Mouse (Mus musculus) hindbrain, embryonic 10.5 days (tissue): Measurements from ENCODE around the gene Muc4. TPM values are rescaled to one million over a fixed set of nuclear protein-coding genes. Genes with fewer than 3 reads are reported as not detected.

ENCODE experiments used
- DNase-seq: peaks from one replicate; pipeline ENCODE4 v3.0.0-alpha.2; 2017; ENCODE audit warnings: low spot score
- H3K27ac ChIP-seq: fragments of 300-500 bp; sonication (generic); 2 replicates; pipeline ENCODE4 v1.5.1; 2016; ENCODE audit warnings: mild to moderate bottlenecking, moderate library complexity
- H3K27me3 ChIP-seq: fragments of 300-500 bp; sonication (generic); 2 replicates; pipeline ENCODE4 v1.6.1; 2016; ENCODE audit warnings: mild to moderate bottlenecking; ENCODE audit not compliant: poor library complexity, insufficient read depth, severe bottlenecking
- H3K36me3 ChIP-seq: fragments of 300-500 bp; sonication (generic); 2 replicates; pipeline ENCODE4 v1.6.1; 2016; ENCODE audit warnings: mild to moderate bottlenecking, moderate library complexity
- H3K4me1 ChIP-seq: fragments of 300-500 bp; sonication (generic); replicated peaks from 2 replicates; pipeline ENCODE4 v1.6.1; 2016; ENCODE audit warnings: mild to moderate bottlenecking
- H3K4me3 ChIP-seq: fragments of 300-500 bp; sonication (generic); 2 replicates; pipeline ENCODE4 v1.5.1; 2016; ENCODE audit warnings: mild to moderate bottlenecking, moderate library complexity
- H3K9me3 ChIP-seq: fragments of 300-500 bp; sonication (generic); 2 replicates; pipeline ENCODE4 v1.6.1; 2016; ENCODE audit warnings: mild to moderate bottlenecking, moderate library complexity
- WGBS: fragments of 180-500 bp; shearing (Covaris S2); methylation state at CpG from one replicate; pipeline ENCODE4 v1.1.7; 2016; 5-methylcytosine and 5-hydroxymethylcytosine counted together
- polyA plus RNA-seq: library from polyadenylated mRNA; unstranded; fragments of >200 nt; fragmentation: Nextera tagmentation; extraction: Ambion mirVana; gene quantifications from 2 replicates; pipeline ENCODE4 v1.2.1, GENCODE M21; 2016

Muc4 gene
- polyA plus RNA-seq, 1 experiment from 2014 or later = 0.63 TPM

DNA sequence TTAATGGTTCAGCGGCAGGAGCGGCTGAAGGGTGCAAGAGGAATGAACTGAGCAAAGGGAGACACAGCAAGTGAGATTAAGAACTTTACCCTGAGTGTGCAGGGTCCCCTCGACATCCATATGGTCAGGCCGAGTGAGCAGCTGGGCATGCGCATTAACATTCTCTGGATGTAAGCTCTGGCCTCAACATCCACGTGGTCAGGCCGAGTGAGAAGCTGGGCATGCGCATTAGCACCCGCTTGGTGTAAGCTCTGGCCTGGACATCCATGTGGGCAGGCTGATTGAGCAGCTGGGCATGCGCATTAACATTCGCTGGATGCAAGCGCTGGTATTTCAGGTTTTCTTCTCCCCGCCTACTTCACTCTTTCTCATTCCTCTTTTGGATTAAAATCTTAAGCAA lies 49.2 kb downstream of the Muc4 start:
- 83% methylated on average over 13 of the region's 13 CpGs for WGBS
- DNase-seq = peak; percentile 24
- peaks cover 17% of the 10 kb centered on the region; the same call in 1 of the 2 replicates for H3K4me1 ChIP-seq

DNA sequence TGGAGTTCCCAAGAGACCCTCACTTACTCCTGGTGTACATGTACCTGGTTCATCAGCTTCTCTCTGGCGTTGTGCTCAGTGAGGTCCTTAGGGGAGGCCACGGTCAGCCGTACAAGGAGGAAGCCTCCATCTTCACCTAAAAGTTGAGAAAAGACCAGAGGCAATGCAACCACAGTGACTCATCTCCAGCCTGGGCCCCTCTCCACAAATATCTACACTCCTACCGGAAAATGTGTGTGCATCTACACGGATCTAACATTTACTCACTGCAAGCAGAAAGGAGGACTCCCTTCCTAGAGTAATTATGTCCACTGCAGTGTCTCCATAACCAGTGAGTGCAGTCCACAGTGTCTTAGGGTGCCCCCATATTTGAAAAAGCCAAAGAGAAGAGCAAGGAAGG lies 54.4 kb downstream of the Muc4 start:
- Histone ChIP-seq H3K27ac (no peak overlapping the region), H3K36me3 (no peaks in the 10 kb centered on the region), H3K9me3 (peaks cover 8% of the 10 kb centered on the region; the same call in 1 of the 2 replicates), H3K4me1 (0 out of 2 replicates have a peak, but pooled peaks cover 5% of the 10 kb centered on the region), H3K27me3 (no peaks in the 10 kb centered on the region), H3K4me3 (no peak overlapping the region)
- no peak for DNase-seq
- 90% methylated on average over 5 of the region's 5 CpGs for WGBS

More for the DNA sequence above, 49.2 kb downstream of the Muc4 start:
- H3K4me3 ChIP-seq = no peak overlapping the region
- H3K27ac ChIP-seq = peak overlapping the region; percentile 37; the same call in 1 of the 2 replicates
- H3K9me3 ChIP-seq = peaks cover 8% of the 10 kb centered on the region; the same call in 1 of the 2 replicates
- no peaks in the 10 kb centered on the region for H3K27me3 ChIP-seq
- no peaks in the 10 kb centered on the region for H3K36me3 ChIP-seq

DNA sequence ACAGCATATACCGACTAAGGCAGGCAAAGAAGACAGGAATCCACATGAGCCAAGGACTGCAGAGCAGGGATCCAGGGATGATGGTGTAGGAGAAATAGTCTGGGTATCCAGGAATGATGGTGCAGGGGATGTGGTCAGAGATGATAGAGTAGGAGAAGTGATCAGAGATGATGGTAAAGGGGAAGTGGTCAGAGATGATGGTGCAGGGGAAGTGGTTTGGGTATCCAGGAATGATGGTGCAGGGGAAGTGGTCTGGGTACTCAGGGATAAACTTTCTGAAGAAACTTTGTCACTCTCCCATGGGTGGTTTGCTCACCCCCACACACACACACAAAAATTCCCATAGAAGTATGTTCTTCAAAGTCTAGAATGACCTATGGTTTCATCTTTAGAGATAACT lies 59.5 kb downstream of the Muc4 start:
- Histone ChIP-seq H3K4me1 (peaks cover 9% of the 10 kb centered on the region; the same call in 1 of the 2 replicates), H3K27ac (no peak overlapping the region), H3K9me3 (no peaks in the 10 kb centered on the region), H3K4me3 (no peak overlapping the region), H3K27me3 (no peaks in the 10 kb centered on the region), H3K36me3 (no peaks in the 10 kb centered on the region)
- 87% methylated on average over 1 of the region's 1 CpGs for WGBS
- no peak for DNase-seq

DNA sequence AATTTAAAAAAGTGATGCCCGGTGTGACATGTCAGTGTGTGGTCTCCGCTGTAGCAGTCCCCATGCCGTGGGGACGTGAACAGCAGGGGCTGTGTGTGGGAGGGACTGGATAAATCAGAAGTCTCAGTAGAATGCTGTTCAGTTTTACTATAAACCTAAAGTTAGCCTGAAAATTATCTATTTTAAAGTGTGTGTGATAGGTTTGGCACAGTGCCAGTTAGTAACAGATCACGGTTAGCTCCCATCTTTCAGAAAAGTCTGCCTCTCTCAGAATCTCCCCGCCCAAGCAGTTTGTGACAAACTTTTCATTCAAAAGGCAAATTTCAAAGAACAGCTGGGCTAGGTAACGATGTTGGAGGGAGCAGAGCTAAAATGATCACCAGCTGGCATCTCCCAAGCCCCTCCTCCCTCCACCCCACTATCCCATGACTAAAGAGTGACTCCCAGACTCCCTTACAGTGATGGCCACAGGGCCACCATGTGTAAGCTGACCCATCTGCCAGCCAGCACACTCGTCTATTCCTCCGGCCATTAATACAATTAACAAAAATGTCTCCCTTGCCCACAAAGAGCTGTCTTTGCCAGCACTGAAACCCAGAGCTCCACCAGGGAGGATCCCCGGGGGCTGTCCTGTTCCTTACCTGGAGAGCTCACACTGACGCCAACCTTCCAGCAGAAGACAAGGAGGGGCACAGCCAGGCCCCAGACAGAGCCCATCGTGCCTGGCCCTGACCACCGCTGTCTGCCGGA lies 61.2 kb downstream of the Muc4 start:
- peaks cover 7% of the 10 kb centered on the region; the same call in 1 of the 2 replicates for H3K4me1 ChIP-seq
- WGBS = 77% methylated on average over 14 of the region's 14 CpGs
- DNase-seq = no peak
- H3K4me3 ChIP-seq = no peak overlapping the region
- no peaks in the 10 kb centered on the region for H3K36me3 ChIP-seq
- no peaks in the 10 kb centered on the region for H3K9me3 ChIP-seq
- H3K27ac ChIP-seq = peak overlapping the region; percentile 56; the same call in 1 of the 2 replicates
- no peaks in the 10 kb centered on the region for H3K27me3 ChIP-seq

DNA sequence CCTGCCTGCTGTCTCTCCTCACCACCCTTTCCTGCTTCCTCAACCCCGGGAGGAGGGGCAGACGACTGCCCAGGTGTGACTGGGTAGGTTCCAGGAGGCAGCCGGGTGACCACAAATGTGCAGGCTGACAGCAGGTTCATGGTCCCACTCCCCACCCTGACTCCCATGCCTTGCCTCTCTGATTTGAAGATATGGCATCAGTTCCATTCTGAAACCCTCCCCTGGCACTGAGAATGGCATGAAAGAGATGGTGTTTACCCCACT lies 61.7 kb downstream of the Muc4 start, which contains the start of gene Muc20:
TSS of gene Muc20 (minus strand) at position 10 of the 264 bp plus-strand sequence.
- H3K36me3 ChIP-seq = no peaks in the 10 kb centered on the region
- no peaks in the 10 kb centered on the region for H3K9me3 ChIP-seq
- H3K27me3 ChIP-seq = no peaks in the 10 kb centered on the region
- H3K4me3 ChIP-seq = no peak within 1 kb of the TSS
- DNase-seq = no peak
- peak within 1 kb of the TSS; percentile 56; the same call in 1 of the 2 replicates for H3K27ac ChIP-seq
- 79% methylated on average over 3 of the region's 3 CpGs for WGBS
- peaks cover 7% of the 10 kb centered on the region; the same call in 1 of the 2 replicates for H3K4me1 ChIP-seq

DNA sequence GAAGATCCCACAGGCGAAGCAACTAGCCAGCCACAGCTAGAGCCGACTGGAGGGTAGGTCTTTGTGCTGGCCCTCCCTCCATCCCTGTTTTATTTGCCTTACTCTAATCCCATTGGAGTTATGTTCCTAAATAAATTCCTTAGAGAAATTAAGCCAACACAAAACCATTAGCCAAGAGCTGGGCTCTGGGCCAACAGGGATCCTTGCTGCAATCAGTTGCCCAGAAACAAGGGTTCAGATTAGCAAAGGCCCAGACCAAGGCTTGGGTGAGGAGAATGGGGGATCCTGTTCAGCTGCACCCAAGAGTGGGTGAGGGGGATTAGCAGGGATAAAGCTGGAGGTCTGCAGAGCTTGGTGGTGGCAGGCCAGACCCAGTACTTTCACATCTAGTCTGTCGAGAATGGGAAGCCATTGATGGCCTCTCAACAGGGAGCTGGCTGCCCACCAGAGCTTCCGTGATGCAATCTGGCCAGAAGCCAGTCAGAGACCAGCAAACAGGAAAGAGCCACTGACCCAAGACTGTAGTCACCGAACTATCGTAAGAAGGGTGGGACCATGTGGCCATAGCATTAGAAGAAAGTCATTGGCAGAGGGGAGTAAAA lies 67.7 kb downstream of the Muc4 start:
- H3K4me1 ChIP-seq = peaks cover 23% of the 10 kb centered on the region
- H3K4me3 ChIP-seq = no peak overlapping the region
- H3K36me3 ChIP-seq = no peaks in the 10 kb centered on the region
- DNase-seq = no peak
- H3K27ac ChIP-seq = no peak overlapping the region
- H3K27me3 ChIP-seq = no peaks in the 10 kb centered on the region
- WGBS = 77% methylated on average over 6 of the region's 6 CpGs
- no peaks in the 10 kb centered on the region for H3K9me3 ChIP-seq

DNA sequence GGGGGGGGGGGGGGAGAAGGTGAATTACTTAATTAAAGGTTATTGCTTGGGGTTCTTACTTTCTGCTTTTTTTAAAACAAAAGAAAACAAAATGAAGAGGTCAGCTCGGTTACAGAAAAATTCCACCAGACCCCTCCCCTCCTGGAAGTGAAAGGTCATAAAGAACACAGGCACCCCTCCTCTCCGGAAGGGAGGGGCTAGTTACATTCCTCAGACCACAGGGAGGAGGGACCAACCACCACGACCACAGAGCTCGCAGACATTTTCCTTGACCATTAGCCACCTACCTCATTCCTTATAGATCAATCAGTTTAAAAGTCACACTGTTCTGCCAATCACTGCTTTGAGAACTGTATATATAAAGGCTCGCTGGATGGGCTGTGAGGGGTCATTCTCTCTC lies 68.2 kb downstream of the Muc4 start:
- DNase-seq = no peak
- WGBS = 53% methylated on average over 5 of the region's 5 CpGs
- no peaks in the 10 kb centered on the region for H3K36me3 ChIP-seq

DNA sequence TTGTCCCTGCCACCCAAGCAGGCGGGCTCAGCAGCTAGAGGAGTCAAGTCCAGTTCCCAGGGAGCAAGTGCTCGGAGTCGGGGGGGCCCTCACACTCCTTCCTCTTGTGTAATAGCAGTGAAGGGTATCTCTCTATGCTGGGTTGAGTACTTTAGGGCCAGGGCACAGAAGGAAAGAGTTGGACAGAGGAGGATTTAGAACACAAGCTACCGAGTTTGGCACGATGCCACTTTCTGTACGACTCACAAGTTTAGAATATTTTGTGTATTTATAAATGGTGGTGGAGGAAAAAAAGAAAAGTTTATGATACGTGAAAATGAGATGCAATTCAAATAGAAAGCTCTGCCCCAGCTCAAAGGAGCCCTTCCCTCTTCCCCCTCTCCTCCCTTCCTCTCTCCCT lies 69.5 kb downstream of the Muc4 start:
- DNase-seq = no peak
- Histone ChIP-seq H3K27me3 (no peaks in the 10 kb centered on the region), H3K27ac (no peak overlapping the region), H3K4me3 (no peak overlapping the region), H3K4me1 (peaks cover 23% of the 10 kb centered on the region), H3K36me3 (no peaks in the 10 kb centered on the region), H3K9me3 (no peaks in the 10 kb centered on the region)
- 89% methylated on average over 7 of the region's 7 CpGs for WGBS

More for the DNA sequence above, 68.2 kb downstream of the Muc4 start:
- Histone ChIP-seq H3K27me3 (no peaks in the 10 kb centered on the region), H3K4me3 (no peak overlapping the region), H3K4me1 (peaks cover 23% of the 10 kb centered on the region), H3K27ac (no peak overlapping the region), H3K9me3 (no peaks in the 10 kb centered on the region)

DNA sequence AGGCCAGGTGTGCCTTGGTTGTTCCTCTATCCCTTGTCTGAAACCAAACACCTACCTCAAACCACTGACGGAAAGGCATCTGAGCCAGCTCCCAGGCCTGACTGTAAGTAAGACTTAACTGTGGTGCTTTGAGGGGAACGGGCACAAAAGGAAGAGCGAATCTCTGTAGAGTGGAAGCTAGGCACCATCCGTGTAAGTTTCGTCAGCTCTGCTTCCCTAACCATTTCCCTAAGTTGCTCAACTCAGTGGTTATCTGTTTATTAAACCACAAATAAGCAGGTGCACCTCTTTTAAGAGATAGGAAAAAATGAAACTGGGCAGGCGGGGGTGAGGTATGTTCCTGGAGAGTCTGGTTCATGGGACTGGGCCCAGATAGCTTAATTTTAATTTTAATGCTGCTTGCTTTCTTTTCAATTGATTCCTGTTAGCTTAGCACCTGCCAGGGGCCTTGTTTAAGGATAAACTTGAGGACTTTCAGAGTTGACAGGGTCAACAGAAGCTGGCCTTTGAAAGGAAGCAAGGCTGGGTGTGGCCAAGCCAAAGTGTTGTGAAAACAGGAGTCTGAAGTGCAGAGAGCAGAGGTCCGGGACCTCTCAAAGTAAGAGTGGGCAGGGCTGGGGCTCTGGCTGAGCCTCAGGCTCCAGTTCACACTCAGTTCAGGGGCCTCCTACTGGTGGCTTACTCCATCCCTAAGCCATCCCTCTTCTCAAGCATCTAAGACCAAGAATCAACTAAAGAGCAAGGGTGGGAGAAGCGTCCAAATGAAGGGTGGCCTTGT lies 71.9 kb downstream of the Muc4 start:
- DNase-seq = no peak
- Histone ChIP-seq H3K9me3 (no peaks in the 10 kb centered on the region), H3K36me3 (no peaks in the 10 kb centered on the region), H3K4me3 (no peak overlapping the region), H3K27ac (no peak overlapping the region), H3K4me1 (peaks cover 23% of the 10 kb centered on the region), H3K27me3 (no peaks in the 10 kb centered on the region)
- 50% methylated on average over 8 of the region's 8 CpGs for WGBS

DNA sequence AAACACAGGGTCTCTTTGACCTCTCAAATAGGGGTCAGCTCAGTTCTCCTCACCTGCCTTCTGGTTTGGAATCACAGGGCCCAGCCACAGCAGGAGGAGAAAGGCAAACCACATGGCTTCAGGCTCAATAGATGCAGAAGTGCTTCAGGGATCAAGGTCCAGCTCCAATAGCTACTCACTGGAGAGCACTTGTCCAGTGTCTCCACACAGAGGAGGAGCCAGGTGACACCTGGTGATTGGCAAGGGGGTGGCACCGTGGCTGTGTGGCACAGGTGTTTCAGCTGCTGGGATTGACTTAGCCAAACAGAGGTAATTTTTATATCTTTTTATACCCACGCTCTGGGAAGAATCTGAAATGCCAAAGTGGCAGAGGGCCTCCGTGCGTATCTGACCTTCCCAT lies 74.6 kb downstream of the Muc4 start, which contains the start of gene Smbd1:
TSS of gene Smbd1 (minus strand) at position 157 of the 400 bp plus-strand sequence.
- 94% methylated on average over 4 of the region's 4 CpGs for WGBS
- H3K27ac ChIP-seq = no peak within 1 kb of the TSS
- H3K4me1 ChIP-seq = peaks cover 33% of the 10 kb centered on the region
- peaks cover 10% of the 10 kb centered on the region; the same call in 1 of the 2 replicates for H3K27me3 ChIP-seq
- no peaks in the 10 kb centered on the region for H3K9me3 ChIP-seq
- H3K4me3 ChIP-seq = no peak within 1 kb of the TSS
- no peaks in the 10 kb centered on the region for H3K36me3 ChIP-seq
- DNase-seq = no peak

DNA sequence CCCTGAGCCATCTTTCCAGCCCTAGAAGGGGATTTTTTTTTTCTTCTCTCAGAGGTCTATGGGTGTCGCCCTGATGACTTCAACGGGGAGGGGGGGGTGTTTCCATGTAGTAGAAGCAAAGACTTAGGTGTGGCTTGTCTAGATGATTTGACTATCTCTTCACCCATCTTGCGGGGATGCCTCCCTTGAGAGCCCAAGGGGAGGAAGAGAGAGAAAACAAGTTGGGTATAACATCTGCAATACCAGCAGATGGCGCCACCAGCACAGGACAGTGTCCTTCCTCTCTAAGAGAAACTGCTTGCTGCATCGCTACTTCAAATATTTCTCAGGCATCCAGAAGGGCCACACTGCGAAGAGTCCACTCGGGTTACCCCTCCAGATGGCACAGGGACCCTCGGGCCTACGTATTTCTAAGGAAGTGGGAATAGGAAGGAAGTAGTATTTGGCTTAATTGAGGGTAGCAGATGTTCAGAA lies 77.2 kb downstream of the Muc4 start:
- DNase-seq = peak; percentile 84
- 3% methylated on average over 9 of the region's 9 CpGs for WGBS
- H3K27me3 ChIP-seq = peaks cover 10% of the 10 kb centered on the region; the same call in 1 of the 2 replicates
- H3K4me3 ChIP-seq = no peak overlapping the region
- H3K9me3 ChIP-seq = no peaks in the 10 kb centered on the region
- no peak overlapping the region for H3K27ac ChIP-seq
- H3K4me1 ChIP-seq = peaks cover 21% of the 10 kb centered on the region
- H3K36me3 ChIP-seq = no peaks in the 10 kb centered on the region

DNA sequence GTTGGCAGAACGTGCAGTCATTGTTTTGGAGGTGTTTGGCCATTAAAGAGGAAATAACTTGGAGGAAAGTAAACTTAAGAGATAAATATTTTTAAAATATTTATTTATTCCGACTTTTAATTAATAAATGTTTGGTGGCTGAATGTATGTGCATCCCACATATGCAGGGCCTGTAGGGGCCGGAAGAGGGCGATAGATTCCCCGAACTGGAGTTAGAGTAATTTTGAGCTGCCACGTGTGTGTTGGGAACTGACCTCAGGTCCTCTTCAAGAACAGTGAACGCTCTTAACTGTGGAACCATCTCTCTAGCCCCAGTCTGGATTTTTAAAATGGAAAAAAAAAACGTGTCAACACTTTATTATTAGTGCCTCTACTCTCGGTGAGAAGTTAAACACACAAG lies 77.7 kb downstream of the Muc4 start:
- DNase-seq = no peak
- H3K4me3 ChIP-seq = no peak overlapping the region
- H3K27ac ChIP-seq = no peak overlapping the region
- H3K4me1 ChIP-seq = peaks cover 21% of the 10 kb centered on the region
- no peaks in the 10 kb centered on the region for H3K36me3 ChIP-seq
- H3K27me3 ChIP-seq = peaks cover 10% of the 10 kb centered on the region; the same call in 1 of the 2 replicates
- WGBS = 47% methylated on average over 9 of the region's 9 CpGs
- no peaks in the 10 kb centered on the region for H3K9me3 ChIP-seq
